Mouse (Mus musculus): ENCODE results near the gene Tmem170b. TPM values are rescaled to one million over a fixed set of nuclear protein-coding genes. Genes with fewer than 3 reads are reported as not detected.

The Tmem170b gene
- polyA plus RNA-seq (2015; fragmentation: Illumina TruSeq; extraction: RNeasy Lipid Tissue Mini Kit (QIAGEN cat#74804); ENCODE audit: insufficient read depth, low read depth, low replicate concordance), result 2.3 TPM

GRCm38 (mm10) chr13:41605099-41606010 is at the start of gene Tmem170b:
Gene Tmem170b, plus strand, starts transcription at chr13:41605907.

Other genes with a start within 250 kb of the Tmem170b start
- 6.2 TPM for gene Nedd9, start 118.5 kb upstream of the Tmem170b start, polyA plus RNA-seq (2015; fragmentation: Illumina TruSeq; extraction: RNeasy Lipid Tissue Mini Kit (QIAGEN cat#74804); ENCODE audit: insufficient read depth, low read depth, low replicate concordance)
- not detected for gene Adtrp, start 241.8 kb downstream of the Tmem170b start, polyA plus RNA-seq (2015; fragmentation: Illumina TruSeq; extraction: RNeasy Lipid Tissue Mini Kit (QIAGEN cat#74804); ENCODE audit: insufficient read depth, low read depth, low replicate concordance)